Mouse (Mus musculus): ENCODE data around the gene Dapk2. TPM values are rescaled to one million over a fixed set of nuclear protein-coding genes. Genes with fewer than 3 reads are reported as not detected.

Dapk2 gene
- polyA plus RNA-seq, 1 experiment from 2014 or later: 5.3 TPM

- no peak for DNase-seq (ENCODE audit: low spot score)
- no peaks in the 10 kb centered on the region for H3K9me3 ChIP-seq
- H3K27ac ChIP-seq (replicated peaks): no peak overlapping the region
- H3K36me3 ChIP-seq (replicated peaks): no peaks in the 10 kb centered on the region
- H3K27me3 ChIP-seq (replicated peaks; ENCODE audit: low read depth, poor library complexity, severe bottlenecking): no peaks in the 10 kb centered on the region
- peaks cover 17% of the 10 kb centered on the region for H3K4me1 ChIP-seq
- WGBS: 85% methylated on average over 5 of the region's 5 CpGs
- no peak overlapping the region for H3K4me3 ChIP-seq
Measured at GRCm38 (mm10) chr9:66200411-66200789, 42.4 kb downstream of the Dapk2 start.

GRCm38 (mm10) chr9:66201665-66202064 is 43.6 kb downstream of the Dapk2 start:
- Histone ChIP-seq H3K4me1 (peaks cover 14% of the 10 kb centered on the region), H3K36me3 (replicated peaks) (no peaks in the 10 kb centered on the region), H3K27ac (replicated peaks) (no peak overlapping the region), H3K27me3 (replicated peaks; ENCODE audit: low read depth, poor library complexity, severe bottlenecking) (no peaks in the 10 kb centered on the region), H3K4me3 (no peak overlapping the region), H3K9me3 (no peaks in the 10 kb centered on the region)
- no peak for DNase-seq (ENCODE audit: low spot score)
- 69% methylated on average over 6 of the region's 6 CpGs for WGBS

GRCm38 (mm10) chr9:66202463-66202862 is 44.4 kb downstream of the Dapk2 start:
- no peaks in the 10 kb centered on the region for H3K27me3 ChIP-seq (replicated peaks; ENCODE audit: low read depth, poor library complexity, severe bottlenecking)
- no peaks in the 10 kb centered on the region for H3K9me3 ChIP-seq
- H3K27ac ChIP-seq (replicated peaks): no peak overlapping the region
- peaks cover 13% of the 10 kb centered on the region; the same call in 1 of the 2 replicates for H3K4me1 ChIP-seq
- no peaks in the 10 kb centered on the region for H3K36me3 ChIP-seq (replicated peaks)
- DNase-seq (ENCODE audit: low spot score): no peak
- WGBS: 78% methylated on average over 7 of the region's 7 CpGs
- no peak overlapping the region for H3K4me3 ChIP-seq

- Histone ChIP-seq H3K27me3 (replicated peaks; ENCODE audit: low read depth, poor library complexity, severe bottlenecking) (no peaks in the 10 kb centered on the region), H3K4me1 (0 out of 2 replicates have a peak, but pooled peaks cover 11% of the 10 kb centered on the region), H3K4me3 (no peak overlapping the region), H3K27ac (replicated peaks) (no peak overlapping the region), H3K36me3 (replicated peaks) (no peaks in the 10 kb centered on the region), H3K9me3 (no peaks in the 10 kb centered on the region)
- WGBS: 89% methylated on average over 9 of the region's 9 CpGs
- no peak for DNase-seq (ENCODE audit: low spot score)
Measured at GRCm38 (mm10) chr9:66205702-66206101, 47.7 kb downstream of the Dapk2 start.

- Histone ChIP-seq H3K4me1 (peaks cover 10% of the 10 kb centered on the region), H3K9me3 (no peaks in the 10 kb centered on the region), H3K27ac (replicated peaks) (no peak overlapping the region), H3K27me3 (replicated peaks; ENCODE audit: low read depth, poor library complexity, severe bottlenecking) (no peaks in the 10 kb centered on the region), H3K4me3 (no peak overlapping the region), H3K36me3 (replicated peaks) (no peaks in the 10 kb centered on the region)
- peak; percentile 23 for DNase-seq (ENCODE audit: low spot score)
- 60% methylated on average over 5 of the region's 5 CpGs for WGBS
Measured at GRCm38 (mm10) chr9:66206825-66207224, 48.8 kb downstream of the Dapk2 start.

- 55% methylated on average over 4 of the region's 4 CpGs for WGBS
- DNase-seq (ENCODE audit: low spot score): no peak
- Histone ChIP-seq H3K27me3 (replicated peaks; ENCODE audit: low read depth, poor library complexity, severe bottlenecking) (no peaks in the 10 kb centered on the region), H3K4me1 (peaks cover 34% of the 10 kb centered on the region), H3K4me3 (no peak overlapping the region), H3K27ac (replicated peaks) (no peak overlapping the region), H3K36me3 (replicated peaks) (no peaks in the 10 kb centered on the region), H3K9me3 (no peaks in the 10 kb centered on the region)
Measured at GRCm38 (mm10) chr9:66211420-66211819, 53.4 kb downstream of the Dapk2 start.

- no peak overlapping the region for H3K4me3 ChIP-seq
- no peaks in the 10 kb centered on the region for H3K9me3 ChIP-seq
- peaks cover 31% of the 10 kb centered on the region for H3K4me1 ChIP-seq
- no peak for DNase-seq (ENCODE audit: low spot score)
- no peaks in the 10 kb centered on the region for H3K27me3 ChIP-seq (replicated peaks; ENCODE audit: low read depth, poor library complexity, severe bottlenecking)
- peak overlapping the region; percentile 60 for H3K27ac ChIP-seq (replicated peaks)
- 77% methylated on average over 2 of the region's 2 CpGs for WGBS
- H3K36me3 ChIP-seq (replicated peaks): no peaks in the 10 kb centered on the region
Measured at GRCm38 (mm10) chr9:66212088-66212487, 54.1 kb downstream of the Dapk2 start.

- 80% methylated on average over 5 of the region's 5 CpGs for WGBS
- H3K9me3 ChIP-seq: no peaks in the 10 kb centered on the region
Measured at GRCm38 (mm10) chr9:66212802-66213201, 54.8 kb downstream of the Dapk2 start.

GRCm38 (mm10) chr9:66213386-66214032 is 55.5 kb downstream of the Dapk2 start:
- peak; percentile 55 for DNase-seq (ENCODE audit: low spot score)
- no peaks in the 10 kb centered on the region for H3K9me3 ChIP-seq
- WGBS: 38% methylated on average over 5 of the region's 5 CpGs
- peaks cover 41% of the 10 kb centered on the region for H3K4me1 ChIP-seq
- H3K27me3 ChIP-seq (replicated peaks; ENCODE audit: low read depth, poor library complexity, severe bottlenecking): no peaks in the 10 kb centered on the region
- H3K4me3 ChIP-seq: no peak overlapping the region
- H3K27ac ChIP-seq (replicated peaks): peak overlapping the region; percentile 60
- H3K36me3 ChIP-seq (replicated peaks): no peaks in the 10 kb centered on the region

More at GRCm38 (mm10) chr9:66212802-66213201, 54.8 kb downstream of the Dapk2 start:
- peaks cover 34% of the 10 kb centered on the region for H3K4me1 ChIP-seq
- no peak overlapping the region for H3K4me3 ChIP-seq
- DNase-seq (ENCODE audit: low spot score): no peak
- no peaks in the 10 kb centered on the region for H3K36me3 ChIP-seq (replicated peaks)
- peak overlapping the region; percentile 60 for H3K27ac ChIP-seq (replicated peaks)
- H3K27me3 ChIP-seq (replicated peaks; ENCODE audit: low read depth, poor library complexity, severe bottlenecking): no peaks in the 10 kb centered on the region

GRCm38 (mm10) chr9:66215551-66215950 is 57.5 kb downstream of the Dapk2 start:
- peaks cover 45% of the 10 kb centered on the region for H3K4me1 ChIP-seq
- no peak overlapping the region for H3K4me3 ChIP-seq
- H3K27me3 ChIP-seq (replicated peaks; ENCODE audit: low read depth, poor library complexity, severe bottlenecking): no peaks in the 10 kb centered on the region
- H3K27ac ChIP-seq (replicated peaks): no peak overlapping the region
- H3K9me3 ChIP-seq: no peaks in the 10 kb centered on the region
- H3K36me3 ChIP-seq (replicated peaks): no peaks in the 10 kb centered on the region
- DNase-seq (ENCODE audit: low spot score): no peak

- H3K27me3 ChIP-seq (replicated peaks; ENCODE audit: low read depth, poor library complexity, severe bottlenecking): no peaks in the 10 kb centered on the region
- no peak for DNase-seq (ENCODE audit: low spot score)
- no peaks in the 10 kb centered on the region for H3K9me3 ChIP-seq
- no peaks in the 10 kb centered on the region for H3K36me3 ChIP-seq (replicated peaks)
- 82% methylated on average over 4 of the region's 4 CpGs for WGBS
- H3K4me3 ChIP-seq: no peak overlapping the region
- peak overlapping the region; percentile 30; the same call in 1 of the 2 replicates for H3K27ac ChIP-seq (replicated peaks)
- H3K4me1 ChIP-seq: peaks cover 33% of the 10 kb centered on the region
Measured at GRCm38 (mm10) chr9:66217970-66218369, 59.9 kb downstream of the Dapk2 start.

GRCm38 (mm10) chr9:66218917-66219725 is 61.1 kb downstream of the Dapk2 start:
- 76% methylated on average over 10 of the region's 10 CpGs for WGBS

GRCm38 (mm10) chr9:66223872-66224271 is 65.8 kb downstream of the Dapk2 start:
- 84% methylated on average over 2 of the region's 2 CpGs for WGBS
- DNase-seq (ENCODE audit: low spot score): no peak

More at GRCm38 (mm10) chr9:66218917-66219725, 61.1 kb downstream of the Dapk2 start:
- Histone ChIP-seq H3K27me3 (replicated peaks; ENCODE audit: low read depth, poor library complexity, severe bottlenecking) (no peaks in the 10 kb centered on the region), H3K27ac (replicated peaks) (no peak overlapping the region), H3K4me1 (peaks cover 21% of the 10 kb centered on the region), H3K9me3 (no peaks in the 10 kb centered on the region), H3K4me3 (no peak overlapping the region), H3K36me3 (replicated peaks) (no peaks in the 10 kb centered on the region)
- DNase-seq (ENCODE audit: low spot score): no peak

More at GRCm38 (mm10) chr9:66223872-66224271, 65.8 kb downstream of the Dapk2 start:
- H3K4me1 ChIP-seq: 0 out of 2 replicates have a peak, but pooled peaks cover 3% of the 10 kb centered on the region
- H3K27ac ChIP-seq (replicated peaks): no peak overlapping the region
- H3K36me3 ChIP-seq (replicated peaks): no peaks in the 10 kb centered on the region
- H3K4me3 ChIP-seq: no peak overlapping the region
- no peaks in the 10 kb centered on the region for H3K9me3 ChIP-seq
- H3K27me3 ChIP-seq (replicated peaks; ENCODE audit: low read depth, poor library complexity, severe bottlenecking): no peaks in the 10 kb centered on the region

Data from embryonic facial prominence, embryonic 10.5 days (tissue).